Mouse (Mus musculus) embryonic facial prominence, embryonic 12.5 days (tissue): Measurements from ENCODE around the gene Sema3b. TPM values are rescaled to one million over a fixed set of nuclear protein-coding genes. Genes with fewer than 3 reads are reported as not detected.

ENCODE experiments used
- ATAC-seq: fragments of 200-750 bp; cut with Nextera tagmentation; 2 replicates; pipeline ENCODE4 v1.8.0; 2017; ENCODE audit not compliant: insufficient number of reproducible peaks, insufficient read depth, low FRiP score, low TSS enrichment
- H3K27ac ChIP-seq: fragments of 300-500 bp; sonication (generic); 2 replicates; pipeline ENCODE4 v1.5.1; 2016; ENCODE audit warnings: mild to moderate bottlenecking
- H3K27me3 ChIP-seq: fragments of 300-500 bp; sonication (generic); 2 replicates; pipeline ENCODE4 v1.6.1; 2016; ENCODE audit warnings: mild to moderate bottlenecking, moderate library complexity
- H3K36me3 ChIP-seq: fragments of 300-500 bp; sonication (generic); 2 replicates; pipeline ENCODE4 v1.6.1; 2016; ENCODE audit warnings: mild to moderate bottlenecking
- H3K4me1 ChIP-seq: fragments of 300-500 bp; sonication (generic); 2 replicates; pipeline ENCODE4 v1.6.1; 2016
- H3K4me2 ChIP-seq: fragments of 300-500 bp; sonication (generic); replicated peaks from 2 replicates; pipeline ENCODE4 v1.6.1; 2016; ENCODE audit warnings: mild to moderate bottlenecking, moderate library complexity
- H3K4me3 ChIP-seq: fragments of 300-500 bp; sonication (generic); 2 replicates; pipeline ENCODE4 v1.5.1; 2016; ENCODE audit warnings: mild to moderate bottlenecking
- H3K9ac ChIP-seq: fragments of 300-500 bp; sonication (generic); 2 replicates; pipeline ENCODE4 v1.6.1; 2016; ENCODE audit warnings: mild to moderate bottlenecking, moderate library complexity
- H3K9me3 ChIP-seq: fragments of 300-500 bp; sonication (generic); 2 replicates; pipeline ENCODE4 v1.6.1; 2016; ENCODE audit warnings: mild to moderate bottlenecking, moderate library complexity
- WGBS: fragments of 180-500 bp; shearing (Covaris S2); methylation state at CpG from one replicate; pipeline ENCODE4 v1.1.7; 2016; 5-methylcytosine and 5-hydroxymethylcytosine counted together
- polyA plus RNA-seq: library from polyadenylated mRNA; unstranded; fragments of >200 nt; fragmentation: Nextera tagmentation; extraction: Ambion mirVana; gene quantifications from 2 replicates; pipeline ENCODE4 v1.2.1, GENCODE M21; 2016

The Sema3b gene
- polyA plus RNA-seq, 1 experiment from 2014 or later = 6.9 TPM

DNA sequence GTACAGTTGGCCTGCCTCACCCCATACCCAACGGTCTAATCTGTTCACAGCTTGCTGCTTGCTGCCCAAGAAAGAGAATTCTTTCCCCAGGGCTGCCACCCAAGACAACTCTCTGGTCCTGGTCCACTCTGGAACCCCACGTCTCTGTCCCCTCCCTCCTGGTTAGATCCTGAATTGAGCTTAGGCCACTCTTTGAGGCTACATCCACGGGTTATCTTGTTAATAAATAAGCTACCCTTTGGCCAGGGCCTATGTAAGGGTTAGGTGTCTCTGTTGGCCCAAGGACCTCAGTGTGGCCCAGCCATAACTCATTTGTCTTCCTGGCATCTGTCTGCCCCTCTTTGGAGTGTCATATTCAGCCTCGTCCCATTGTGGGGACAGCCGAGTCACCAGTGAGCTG, 10.6 kb downstream of the Sema3b start:
- Histone ChIP-seq H3K27ac (no peak overlapping the region), H3K9me3 (no peaks in the 10 kb centered on the region), H3K36me3 (peaks cover 15% of the 10 kb centered on the region), H3K4me2 (no peak overlapping the region), H3K27me3 (0 out of 2 replicates have a peak, but pooled peaks cover 3% of the 10 kb centered on the region), H3K4me3 (no peak overlapping the region), H3K9ac (no peak overlapping the region), H3K4me1 (peaks cover 8% of the 10 kb centered on the region)
- WGBS = 80% methylated on average over 5 of the region's 5 CpGs
- no peak for ATAC-seq

DNA sequence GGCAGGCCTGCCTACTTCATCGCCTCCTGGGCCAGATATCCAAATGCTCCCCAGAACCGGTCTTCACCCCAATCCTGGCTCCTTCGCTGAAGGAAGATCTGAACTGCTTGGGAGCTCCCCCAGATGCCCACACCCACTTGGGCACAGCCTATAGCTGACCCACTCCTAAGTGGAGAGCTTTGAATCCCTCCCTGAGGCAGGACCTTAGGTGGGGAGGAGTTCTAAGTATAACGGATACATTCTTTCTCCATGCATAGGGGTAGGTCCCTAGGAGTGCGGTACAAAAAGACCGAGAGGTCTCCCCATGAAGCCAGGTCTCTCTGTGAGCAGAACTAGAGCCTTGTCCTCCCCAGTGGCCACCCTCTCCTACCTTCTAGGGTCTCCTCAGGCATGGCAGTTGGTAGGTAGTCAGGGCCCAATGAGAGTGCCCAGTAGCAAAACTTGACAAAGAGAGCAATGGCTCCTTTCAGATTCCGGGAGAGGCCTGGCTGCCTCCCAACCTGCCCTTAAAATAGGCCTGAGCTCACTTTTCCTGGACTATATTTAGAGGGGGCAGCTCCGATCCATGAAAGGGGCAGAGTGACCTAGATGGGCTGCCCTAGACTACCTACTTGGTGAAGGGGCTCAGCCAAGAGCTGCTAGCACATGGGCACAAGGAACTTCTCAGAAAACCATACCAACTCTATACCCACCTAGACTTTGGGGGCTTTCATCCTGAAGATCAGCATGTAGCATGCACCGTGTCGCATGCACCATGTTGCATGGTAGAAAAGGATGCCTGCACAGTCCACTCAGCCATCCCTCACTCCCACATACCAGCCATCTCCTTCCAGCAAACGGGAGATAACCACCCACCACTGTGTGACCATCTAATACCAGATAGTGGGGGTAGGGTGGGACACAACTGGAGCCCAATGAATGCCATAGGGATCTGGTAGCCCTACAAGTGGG, 12.1 kb downstream of the Sema3b start:
- WGBS = 90% methylated on average over 11 of the region's 11 CpGs
- H3K27me3 ChIP-seq = 0 out of 2 replicates have a peak, but pooled peaks cover 3% of the 10 kb centered on the region
- H3K36me3 ChIP-seq = peaks cover 30% of the 10 kb centered on the region
- ATAC-seq = no peak
- no peak overlapping the region for H3K4me2 ChIP-seq
- H3K9me3 ChIP-seq = no peaks in the 10 kb centered on the region
- H3K9ac ChIP-seq = no peak overlapping the region
- no peak overlapping the region for H3K4me3 ChIP-seq
- no peaks in the 10 kb centered on the region for H3K4me1 ChIP-seq
- no peak overlapping the region for H3K27ac ChIP-seq

DNA sequence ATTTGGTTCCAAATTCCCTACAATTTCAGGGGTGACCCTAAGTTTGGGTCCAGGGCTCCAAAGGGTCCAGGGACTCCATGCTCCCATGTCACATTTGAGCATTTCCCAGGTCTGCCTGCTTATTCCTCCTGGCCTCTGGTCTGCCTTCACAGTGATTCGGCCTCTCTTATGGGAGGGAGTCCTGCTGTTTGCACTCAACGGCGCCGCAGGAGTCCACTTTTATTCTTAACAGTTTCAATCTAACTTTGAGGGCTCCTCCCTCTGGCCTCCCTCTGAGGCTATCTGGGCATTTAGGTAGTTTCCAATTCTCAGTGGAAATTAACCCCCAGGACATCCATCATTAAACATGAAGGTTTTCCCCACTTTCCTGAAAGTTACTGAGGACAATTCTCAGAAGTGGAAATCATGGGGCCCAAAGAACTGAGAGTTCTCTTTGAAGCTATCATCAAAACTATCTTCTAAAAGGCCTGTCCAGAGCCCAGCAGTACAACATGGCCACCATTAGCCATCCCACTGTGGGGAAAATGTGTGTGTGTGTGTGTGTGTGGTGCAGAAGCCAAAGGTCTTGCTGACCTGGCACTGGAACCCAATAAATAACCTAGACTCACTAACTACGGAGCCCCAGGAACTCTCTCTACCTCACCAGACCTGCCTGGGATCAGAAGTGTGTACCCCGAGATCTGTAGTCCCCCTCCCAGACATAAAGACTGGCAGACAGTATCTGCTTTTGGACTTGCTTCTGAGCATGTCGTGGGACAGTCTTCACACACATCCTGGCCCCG, 14.6 kb downstream of the Sema3b start:
- no peak for ATAC-seq
- 80% methylated on average over 8 of the region's 8 CpGs for WGBS
- no peak overlapping the region for H3K27ac ChIP-seq

DNA sequence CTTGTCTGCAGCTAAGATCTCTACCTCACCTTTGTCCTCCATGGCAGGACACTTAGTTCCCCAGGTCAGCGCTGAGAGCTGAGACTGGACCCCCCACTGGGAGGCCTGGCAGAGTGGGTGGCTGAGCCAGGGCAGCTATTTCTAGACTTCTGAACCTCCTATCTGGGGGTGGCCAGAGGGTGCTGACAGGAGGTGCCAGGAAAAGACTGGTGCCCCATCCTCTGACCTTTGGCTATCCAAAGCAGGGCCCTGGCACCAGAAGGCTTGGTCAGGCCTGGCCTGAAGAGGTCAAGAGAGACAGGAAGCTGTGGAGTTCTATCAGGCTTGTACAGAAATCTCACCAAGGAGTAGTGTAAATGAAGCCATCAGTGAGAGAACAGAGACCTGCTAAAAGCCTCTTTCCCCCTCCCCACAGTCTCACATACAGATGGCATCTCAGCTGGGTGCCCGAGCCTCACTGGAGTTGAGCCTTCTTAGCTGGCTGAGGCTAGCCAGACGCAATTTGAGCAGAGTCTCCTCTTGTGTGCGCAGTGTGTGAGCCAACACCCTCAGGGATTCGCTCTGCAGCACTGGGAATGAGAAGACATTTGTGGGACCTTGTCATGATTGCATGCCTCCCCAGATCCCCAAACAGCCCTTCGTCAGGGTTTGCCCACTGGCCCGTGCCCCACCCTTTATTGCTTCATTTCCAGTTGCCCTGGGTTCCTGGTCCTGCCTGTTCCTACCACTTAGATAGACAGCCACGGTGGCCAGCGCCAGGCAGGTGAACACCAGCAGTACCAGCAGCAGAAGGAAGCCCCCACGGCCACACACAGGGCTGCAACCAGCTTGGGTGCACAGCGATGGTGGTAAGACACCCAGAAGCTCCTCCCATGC, 15.7 kb downstream of the Sema3b start:
- no peak overlapping the region for H3K4me3 ChIP-seq
- no peak overlapping the region for H3K9ac ChIP-seq
- H3K4me2 ChIP-seq = no peak overlapping the region
- no peaks in the 10 kb centered on the region for H3K9me3 ChIP-seq
- WGBS = 83% methylated on average over 11 of the region's 11 CpGs
- peaks cover 56% of the 10 kb centered on the region for H3K36me3 ChIP-seq
- no peak overlapping the region for H3K27ac ChIP-seq
- H3K27me3 ChIP-seq = no peaks in the 10 kb centered on the region
- ATAC-seq = no peak
- H3K4me1 ChIP-seq = peaks cover 7% of the 10 kb centered on the region

More for the DNA sequence above, 14.6 kb downstream of the Sema3b start:
- Histone ChIP-seq H3K36me3 (peaks cover 54% of the 10 kb centered on the region), H3K27me3 (no peaks in the 10 kb centered on the region), H3K9me3 (no peaks in the 10 kb centered on the region), H3K4me3 (no peak overlapping the region), H3K4me1 (no peaks in the 10 kb centered on the region), H3K9ac (no peak overlapping the region), H3K4me2 (no peak overlapping the region)

DNA sequence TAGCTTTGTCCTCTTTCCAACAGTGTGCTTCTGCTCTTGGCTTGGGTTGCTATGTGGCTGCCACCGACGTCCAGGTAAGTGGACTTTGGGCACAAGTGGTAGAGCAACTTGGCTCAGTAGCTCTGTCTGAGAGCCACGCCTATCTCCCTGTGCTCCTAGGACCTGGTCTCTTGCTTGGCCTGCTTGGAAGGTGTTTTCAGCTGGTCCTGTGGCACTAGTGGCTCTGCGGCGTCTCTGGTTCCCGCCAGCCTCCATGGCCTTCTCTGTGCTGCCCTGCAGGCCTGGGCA, 18.3 kb downstream of the Sema3b start:
- H3K36me3 ChIP-seq = peaks cover 56% of the 10 kb centered on the region
- H3K9me3 ChIP-seq = no peaks in the 10 kb centered on the region
- no peak for ATAC-seq
- H3K4me1 ChIP-seq = peaks cover 12% of the 10 kb centered on the region
- H3K27ac ChIP-seq = no peak overlapping the region
- H3K4me3 ChIP-seq = no peak overlapping the region
- no peaks in the 10 kb centered on the region for H3K27me3 ChIP-seq
- no peak overlapping the region for H3K9ac ChIP-seq
- 94% methylated on average over 6 of the region's 6 CpGs for WGBS
- H3K4me2 ChIP-seq = no peak overlapping the region

DNA sequence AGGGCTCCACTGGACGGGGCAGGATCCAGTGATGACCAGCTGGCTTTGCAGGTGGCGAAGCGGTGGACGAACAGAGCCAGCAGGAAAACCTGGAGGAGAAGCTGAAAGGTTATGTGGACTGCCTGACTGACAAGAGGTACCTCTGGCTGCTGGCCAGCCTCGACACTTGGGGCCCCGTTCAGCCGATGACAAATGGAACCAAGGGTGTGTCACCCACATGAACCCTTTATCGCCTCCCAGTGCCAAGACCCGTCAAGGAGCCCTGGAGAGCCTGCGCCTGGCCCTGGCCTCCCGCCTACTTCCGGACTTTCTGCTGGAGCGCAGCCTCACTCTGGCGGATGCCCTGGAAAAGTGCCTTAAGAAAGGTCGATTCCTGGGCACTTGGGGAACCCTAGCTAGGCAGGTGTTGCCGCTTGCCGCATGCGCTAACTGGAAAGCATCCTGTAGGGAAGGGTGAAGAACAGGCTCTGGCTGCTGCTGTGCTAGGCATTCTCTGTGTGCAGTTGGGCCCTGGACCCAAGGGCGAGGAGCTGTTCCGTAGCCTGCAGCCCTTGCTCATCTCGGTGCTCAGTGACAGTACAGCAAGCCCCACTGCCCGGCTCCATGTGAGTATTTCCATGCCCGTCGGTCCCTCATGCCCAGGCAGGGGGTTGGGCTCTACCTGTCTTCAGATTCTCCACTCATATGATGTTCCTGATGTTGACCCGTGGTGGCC, 18.8 kb downstream of the Sema3b start:
- Histone ChIP-seq H3K27me3 (no peaks in the 10 kb centered on the region), H3K9me3 (no peaks in the 10 kb centered on the region), H3K4me1 (peaks cover 12% of the 10 kb centered on the region), H3K9ac (no peak overlapping the region), H3K27ac (no peak overlapping the region), H3K36me3 (peaks cover 56% of the 10 kb centered on the region), H3K4me3 (no peak overlapping the region), H3K4me2 (no peak overlapping the region)
- ATAC-seq = no peak
- WGBS = 90% methylated on average over 25 of the region's 25 CpGs

DNA sequence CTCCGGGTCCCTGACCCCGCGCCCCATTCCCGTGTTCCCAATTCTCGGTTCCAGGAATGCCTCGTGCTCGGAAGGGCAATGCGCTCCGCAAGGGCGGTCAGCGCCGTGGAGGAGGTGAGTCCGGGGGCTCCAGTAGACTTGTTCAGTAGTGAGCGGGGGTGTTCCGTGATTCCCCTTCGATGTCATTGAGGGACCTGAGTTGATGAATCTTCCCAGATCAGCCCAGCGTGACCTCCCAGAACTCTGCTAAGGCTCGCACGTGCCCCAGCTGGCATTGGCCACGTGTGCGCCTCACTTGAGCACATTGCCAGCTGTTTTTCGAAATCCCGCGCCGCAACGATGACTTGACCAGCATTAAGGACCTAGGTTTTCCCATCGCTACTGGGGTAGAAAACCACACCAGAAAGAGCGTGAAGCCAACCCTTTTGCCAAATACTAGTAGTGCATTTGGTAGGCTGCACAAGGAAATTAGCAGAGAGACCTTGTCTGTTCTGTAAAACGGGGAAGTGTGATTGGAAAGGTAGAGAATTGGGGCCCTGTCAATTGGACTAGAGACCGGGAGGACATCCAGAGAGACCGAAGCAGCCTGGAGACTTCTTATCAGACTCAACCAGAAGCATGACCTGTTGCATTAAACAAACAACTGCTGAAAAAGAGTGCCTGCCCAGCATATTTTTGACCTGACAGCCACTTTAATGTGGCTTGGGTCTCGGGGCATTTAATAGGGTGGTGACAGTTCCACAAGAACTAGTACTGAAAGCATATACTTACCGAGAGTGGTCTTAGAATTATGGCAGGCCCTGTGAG, 21.0 kb downstream of the Sema3b start:
- ATAC-seq = no peak
- peak overlapping the region; percentile 46; the same call in 1 of the 2 replicates for H3K27ac ChIP-seq
- peaks cover 45% of the 10 kb centered on the region for H3K36me3 ChIP-seq
- 5% methylated on average over 33 of the region's 33 CpGs for WGBS
- H3K27me3 ChIP-seq = no peaks in the 10 kb centered on the region
- H3K4me2 ChIP-seq = peak overlapping the region; percentile 73
- H3K4me1 ChIP-seq = peaks cover 12% of the 10 kb centered on the region
- H3K9ac ChIP-seq = peak overlapping the region; percentile 57
- H3K4me3 ChIP-seq = peak overlapping the region; percentile 85
- no peaks in the 10 kb centered on the region for H3K9me3 ChIP-seq

DNA sequence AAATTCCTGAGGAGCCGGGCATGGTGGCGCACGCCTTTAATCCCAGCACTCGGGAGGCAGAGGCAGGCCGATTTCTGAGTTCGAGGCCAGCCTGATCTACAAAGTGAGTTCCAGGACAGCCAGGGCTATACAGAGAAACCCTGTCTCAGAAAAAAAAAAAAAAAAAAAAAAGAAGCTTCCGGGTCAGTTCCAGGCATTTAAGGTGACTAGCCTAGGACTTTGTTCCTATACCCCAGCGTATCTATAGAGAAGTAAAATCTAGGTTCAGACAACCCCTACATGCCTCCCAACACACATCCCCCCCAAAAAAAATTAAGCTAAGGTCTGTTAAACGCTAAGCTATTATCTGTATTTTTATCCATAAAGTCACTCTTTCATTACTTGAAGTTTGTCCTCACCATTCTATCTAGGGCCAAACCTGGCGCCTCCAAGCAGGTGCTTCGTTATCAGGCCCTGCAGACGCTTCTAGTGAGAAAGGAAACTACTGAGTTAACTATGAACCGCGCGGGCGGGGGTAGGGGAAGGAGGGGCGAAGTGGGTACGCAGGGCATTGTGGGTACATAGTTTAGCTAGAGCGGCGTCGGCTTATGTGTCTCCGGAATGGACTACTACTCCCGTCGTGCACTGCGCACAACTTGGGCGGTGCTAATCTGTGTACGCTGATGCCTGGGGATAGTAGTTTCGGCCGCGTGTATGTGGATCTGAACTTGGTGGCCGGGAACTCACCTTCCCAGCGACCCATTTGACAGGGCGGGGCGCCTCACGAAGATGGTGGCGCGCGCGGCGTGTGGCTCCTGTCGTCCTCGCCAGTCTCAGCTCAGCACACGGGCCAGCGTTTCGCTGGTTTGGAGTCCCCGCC, 21.8 kb downstream of the Sema3b start, which contains the start of gene Ifrd2:
Gene Ifrd2, plus strand, starts transcription at position 669 of the 859 bp plus-strand sequence.
- Histone ChIP-seq H3K4me3 (peak within 1 kb of the TSS; percentile 85), H3K9ac (peak within 1 kb of the TSS; percentile 57), H3K27ac (peak within 1 kb of the TSS; percentile 46; the same call in 1 of the 2 replicates), H3K4me2 (peak within 1 kb of the TSS; percentile 73), H3K27me3 (no peaks in the 10 kb centered on the region), H3K9me3 (no peaks in the 10 kb centered on the region), H3K4me1 (peaks cover 14% of the 10 kb centered on the region), H3K36me3 (peaks cover 43% of the 10 kb centered on the region)
- ATAC-seq = peak; percentile 96
- 14% methylated on average over 46 of the region's 46 CpGs for WGBS

DNA sequence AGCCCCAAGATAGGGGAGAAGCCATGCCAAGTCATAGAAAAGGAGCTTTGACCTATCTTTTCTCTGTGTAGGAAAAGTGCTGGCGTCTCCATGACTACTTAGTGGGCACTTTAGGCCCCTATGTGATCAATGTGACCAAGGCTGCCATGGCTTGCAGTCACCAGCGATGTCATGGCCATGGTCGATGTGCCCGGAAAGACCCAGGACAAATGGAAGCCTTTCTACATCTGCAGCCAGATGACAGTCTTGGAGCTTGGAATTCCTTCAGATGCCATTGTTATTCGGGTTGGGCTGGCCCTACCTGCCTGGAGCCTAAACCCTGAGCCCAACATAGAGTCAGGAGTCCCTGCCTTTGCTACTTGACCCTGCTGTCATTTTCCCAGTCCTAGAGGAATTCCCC, 22.5 kb downstream of the Sema3b start:
- H3K27ac ChIP-seq = no peak overlapping the region
- ATAC-seq = no peak

More for the DNA sequence above, 22.5 kb downstream of the Sema3b start:
- H3K4me3 ChIP-seq = no peak overlapping the region
- H3K27me3 ChIP-seq = no peaks in the 10 kb centered on the region
- no peak overlapping the region for H3K4me2 ChIP-seq
- H3K36me3 ChIP-seq = peaks cover 36% of the 10 kb centered on the region
- H3K4me1 ChIP-seq = peaks cover 19% of the 10 kb centered on the region
- H3K9ac ChIP-seq = no peak overlapping the region
- 88% methylated on average over 5 of the region's 5 CpGs for WGBS
- H3K9me3 ChIP-seq = no peaks in the 10 kb centered on the region
